Mouse (Mus musculus) midbrain, embryonic 15.5 days (tissue): ENCODE measurements at regions not wholly inside any gene's neighbourhood (a gene's known extent, or its start where the extent isn't known, plus 50 kb on each side); places are given as distances from the start of the nearest gene placed in this dataset.
A peak's percentile ranks its signal among the peaks of the same experiment; 100 is the strongest.
"Not testable (repeated sequence)": the region's sequence is repeated elsewhere in the genome, so short reads cannot be mapped to it uniquely, and the experiment has no call there.

Source experiments
- ATAC-seq: fragments of 200-750 bp; cut with Nextera tagmentation; replicated peaks from 2 replicates; pipeline ENCODE4 v1.8.0; 2017; ENCODE audit warnings: moderate TSS enrichment
- H3K27ac ChIP-seq: fragments of 300-500 bp; sonication (generic); 2 replicates; pipeline ENCODE4 v1.5.1; 2015; ENCODE audit warnings: mild to moderate bottlenecking, inconsistent platforms
- H3K27me3 ChIP-seq: fragments of 300-500 bp; sonication (generic); replicated peaks from 2 replicates; pipeline ENCODE4 v1.6.1; 2015; ENCODE audit warnings: inconsistent platforms
- H3K36me3 ChIP-seq: fragments of 300-500 bp; sonication (generic); replicated peaks from 2 replicates; pipeline ENCODE4 v1.6.1; 2015; ENCODE audit warnings: inconsistent platforms
- H3K4me1 ChIP-seq: fragments of 300-500 bp; sonication (generic); 2 replicates; pipeline ENCODE4 v1.6.1; 2015; ENCODE audit warnings: inconsistent platforms
- H3K4me2 ChIP-seq: fragments of 300-500 bp; sonication (generic); 2 replicates; pipeline ENCODE4 v1.6.1; 2015; ENCODE audit warnings: inconsistent platforms, mild to moderate bottlenecking, moderate library complexity
- H3K4me3 ChIP-seq: fragments of 300-500 bp; sonication (generic); 2 replicates; pipeline ENCODE4 v1.5.1; 2015; ENCODE audit warnings: mild to moderate bottlenecking, inconsistent platforms
- H3K9ac ChIP-seq: fragments of 300-500 bp; sonication (generic); 2 replicates; pipeline ENCODE4 v1.6.1; 2015; ENCODE audit warnings: mild to moderate bottlenecking, inconsistent platforms
- H3K9me3 ChIP-seq: fragments of 300-500 bp; sonication (generic); 2 replicates; pipeline ENCODE4 v1.6.1; 2016; ENCODE audit warnings: inconsistent platforms
- WGBS: fragments of 180-500 bp; shearing (Covaris S2); methylation state at CpG from one replicate; pipeline ENCODE4 v1.1.7; 2015; ENCODE audit warnings: mixed read lengths; 5-methylcytosine and 5-hydroxymethylcytosine counted together

DNA sequence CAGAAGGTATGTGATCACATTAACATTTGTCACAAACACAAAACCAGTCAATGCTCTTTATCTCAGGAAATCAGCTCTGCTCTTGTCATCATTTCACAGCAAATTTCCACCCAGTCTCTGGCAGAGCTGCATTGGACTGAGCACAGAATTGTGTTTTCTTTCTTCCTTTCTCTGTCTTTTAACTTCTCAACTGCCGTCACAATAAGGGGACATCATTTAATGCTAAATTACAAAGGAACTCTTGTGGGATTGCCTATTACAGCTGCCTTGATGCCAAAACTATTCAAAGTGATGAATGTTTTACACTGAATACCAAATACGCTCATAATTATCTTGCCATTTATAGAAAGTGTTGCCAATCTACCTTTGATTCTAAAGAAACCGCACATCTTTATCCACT is 424.9 kb upstream of the Fign start:
- Histone ChIP-seq H3K9ac (no peak overlapping the region), H3K4me1 (0 out of 2 replicates have a peak, but pooled peaks cover 2% of the 10 kb centered on the region), H3K27me3 (no peaks in the 10 kb centered on the region), H3K4me2 (no peak overlapping the region), H3K4me3 (no peak overlapping the region), H3K9me3 (no peaks in the 10 kb centered on the region), H3K36me3 (no peaks in the 10 kb centered on the region), H3K27ac (no peak overlapping the region)
- ATAC-seq, result peak; percentile 62; the same call in 1 of the 2 replicates
- WGBS, result 46% methylated on average over 3 of the region's 3 CpGs

DNA sequence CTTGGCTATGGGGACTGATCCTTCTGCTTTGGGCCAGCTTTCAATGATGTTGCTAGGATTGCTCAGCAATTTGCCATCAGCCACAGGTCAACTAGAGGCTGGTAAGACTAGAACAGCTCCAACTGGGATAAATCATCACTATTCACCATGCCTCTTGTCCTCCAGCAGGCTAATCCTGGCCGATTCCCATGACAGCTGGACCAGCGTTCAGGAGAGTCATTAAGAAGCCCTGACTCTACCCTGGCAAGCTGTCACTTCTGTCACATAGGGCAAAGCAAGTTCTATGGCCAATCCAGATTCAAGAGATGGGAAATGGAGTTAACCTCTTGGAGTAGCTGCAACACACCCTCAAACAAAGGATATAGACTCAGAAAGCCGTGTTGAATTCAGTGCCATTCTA is 424.4 kb upstream of the Fign start:
- Histone ChIP-seq H3K9me3 (no peaks in the 10 kb centered on the region), H3K9ac (no peak overlapping the region), H3K4me2 (no peak overlapping the region), H3K36me3 (no peaks in the 10 kb centered on the region), H3K27ac (no peak overlapping the region), H3K4me3 (no peak overlapping the region), H3K4me1 (0 out of 2 replicates have a peak, but pooled peaks cover 2% of the 10 kb centered on the region), H3K27me3 (no peaks in the 10 kb centered on the region)
- WGBS, result 48% methylated on average over 3 of the region's 3 CpGs
- ATAC-seq, result no peak

DNA sequence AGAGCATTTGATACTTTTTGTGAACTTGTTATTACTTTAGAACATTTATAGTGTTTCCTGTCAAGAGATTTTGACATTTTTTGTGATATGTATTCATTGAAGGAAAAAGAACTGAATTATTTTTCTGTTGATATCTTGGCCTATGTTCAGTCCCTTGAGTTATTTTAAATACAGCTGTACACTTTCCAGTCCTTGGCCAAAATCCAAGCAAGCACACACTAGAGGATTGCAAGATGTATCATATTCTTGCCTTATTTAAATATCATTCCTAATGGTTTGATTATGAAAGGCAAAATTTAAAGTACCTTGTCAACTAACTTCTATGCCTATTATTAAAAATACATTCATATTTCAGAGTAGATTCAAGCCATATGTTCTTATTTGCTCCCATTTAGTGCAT is 397.9 kb upstream of the Fign start:
- H3K27me3 ChIP-seq, result no peaks in the 10 kb centered on the region
- H3K4me2 ChIP-seq, result no peak overlapping the region
- H3K4me3 ChIP-seq, result no peak overlapping the region
- no peak overlapping the region for H3K9ac ChIP-seq
- H3K36me3 ChIP-seq, result no peaks in the 10 kb centered on the region
- H3K4me1 ChIP-seq, result no peaks in the 10 kb centered on the region
- no peak for ATAC-seq
- H3K9me3 ChIP-seq, result no peaks in the 10 kb centered on the region
- H3K27ac ChIP-seq, result no peak overlapping the region

DNA sequence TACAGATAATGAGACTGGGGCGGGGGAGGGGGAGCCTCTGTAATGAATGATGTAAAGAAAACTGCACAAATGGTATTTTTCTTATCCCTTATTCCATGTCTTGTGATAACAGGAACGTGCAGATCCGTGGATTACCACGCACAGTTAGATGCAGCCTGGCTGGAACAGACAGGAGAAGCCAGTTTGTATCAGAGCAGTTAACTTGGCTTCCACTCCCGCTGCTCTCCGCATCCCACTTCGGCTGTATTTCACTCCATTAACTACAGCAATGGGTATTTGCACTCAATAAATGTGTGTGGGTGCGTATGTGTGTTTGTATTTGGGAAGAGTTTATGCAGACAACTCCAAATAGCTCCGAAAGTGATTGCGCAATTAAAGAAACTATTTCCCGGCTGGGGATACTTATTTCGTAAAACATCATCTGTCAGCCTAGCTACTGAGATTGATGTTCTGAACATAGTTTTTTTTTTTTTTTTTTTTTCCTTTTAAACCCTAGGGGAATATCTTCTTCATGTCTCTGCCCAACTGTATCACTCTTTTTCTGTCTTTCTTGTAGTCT is 368.7 kb upstream of the Fign start:
- H3K9me3 ChIP-seq, result no peaks in the 10 kb centered on the region
- H3K4me1 ChIP-seq, result no peaks in the 10 kb centered on the region
- H3K27me3 ChIP-seq, result no peaks in the 10 kb centered on the region
- no peak overlapping the region for H3K9ac ChIP-seq
- ATAC-seq, result no peak
- H3K36me3 ChIP-seq, result no peaks in the 10 kb centered on the region
- H3K27ac ChIP-seq, result no peak overlapping the region
- no peak overlapping the region for H3K4me2 ChIP-seq
- no peak overlapping the region for H3K4me3 ChIP-seq
- 87% methylated on average over 12 of the region's 12 CpGs for WGBS

DNA sequence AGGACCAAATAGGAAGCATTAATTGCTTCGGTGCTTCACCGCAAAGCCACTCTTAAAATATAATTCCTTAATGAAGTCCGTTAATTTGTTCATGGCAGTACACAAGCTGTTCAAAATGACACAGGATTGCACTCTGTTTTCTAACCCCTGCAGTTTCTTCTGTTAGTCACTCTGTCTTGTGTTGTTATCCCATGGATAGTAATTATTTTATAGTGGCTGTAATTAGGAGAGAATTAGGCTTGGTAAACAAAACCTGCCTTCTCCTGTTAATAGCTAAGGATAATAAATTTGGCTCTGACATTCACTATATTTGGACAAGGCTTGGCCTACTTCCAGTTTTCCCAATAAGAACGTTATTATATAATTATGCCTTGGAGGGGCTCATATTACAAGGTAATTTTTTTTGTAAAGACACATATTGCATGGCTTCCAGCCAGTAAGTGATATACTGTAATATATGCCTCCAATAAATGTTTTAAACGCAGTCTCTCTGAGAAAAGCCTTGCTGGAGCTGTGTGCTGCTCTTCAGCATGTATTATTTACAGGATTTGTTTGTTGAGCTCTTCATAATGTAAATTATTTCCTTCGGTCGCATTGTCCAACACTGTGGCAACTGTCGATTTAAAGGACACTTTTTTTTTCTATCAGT is 364.8 kb upstream of the Fign start:
- ATAC-seq, result no peak; the same call in 1 of the 2 replicates
- 61% methylated on average over 8 of the region's 8 CpGs for WGBS
- Histone ChIP-seq H3K36me3 (no peaks in the 10 kb centered on the region), H3K9ac (no peak overlapping the region), H3K4me3 (no peak overlapping the region), H3K9me3 (no peaks in the 10 kb centered on the region), H3K27me3 (no peaks in the 10 kb centered on the region), H3K4me2 (no peak overlapping the region), H3K4me1 (no peaks in the 10 kb centered on the region), H3K27ac (no peak overlapping the region)

DNA sequence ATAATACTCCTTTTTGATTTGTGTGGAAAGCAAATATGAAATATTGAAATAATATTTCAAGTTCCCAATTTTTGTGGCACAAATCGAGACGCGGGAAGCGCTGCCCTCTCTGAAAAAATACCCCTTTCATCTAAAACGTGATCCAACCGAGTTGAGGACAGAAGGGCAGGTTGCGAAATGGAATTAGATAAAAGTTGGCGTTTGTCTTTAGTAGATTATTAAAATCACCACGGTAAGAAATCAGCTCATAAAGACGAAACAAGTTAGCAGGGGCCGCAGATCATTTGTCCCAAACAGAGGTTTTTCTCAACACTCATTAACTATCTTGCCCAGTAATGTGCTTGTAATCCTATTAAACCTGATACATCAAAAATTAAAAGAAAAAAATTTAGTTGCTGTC is 364.2 kb upstream of the Fign start:
- WGBS, result 79% methylated on average over 11 of the region's 11 CpGs
- Histone ChIP-seq H3K4me3 (no peak overlapping the region), H3K27me3 (no peaks in the 10 kb centered on the region), H3K4me2 (no peak overlapping the region), H3K36me3 (no peaks in the 10 kb centered on the region), H3K4me1 (no peaks in the 10 kb centered on the region), H3K9ac (no peak overlapping the region), H3K27ac (no peak overlapping the region), H3K9me3 (no peaks in the 10 kb centered on the region)
- ATAC-seq, result no peak

DNA sequence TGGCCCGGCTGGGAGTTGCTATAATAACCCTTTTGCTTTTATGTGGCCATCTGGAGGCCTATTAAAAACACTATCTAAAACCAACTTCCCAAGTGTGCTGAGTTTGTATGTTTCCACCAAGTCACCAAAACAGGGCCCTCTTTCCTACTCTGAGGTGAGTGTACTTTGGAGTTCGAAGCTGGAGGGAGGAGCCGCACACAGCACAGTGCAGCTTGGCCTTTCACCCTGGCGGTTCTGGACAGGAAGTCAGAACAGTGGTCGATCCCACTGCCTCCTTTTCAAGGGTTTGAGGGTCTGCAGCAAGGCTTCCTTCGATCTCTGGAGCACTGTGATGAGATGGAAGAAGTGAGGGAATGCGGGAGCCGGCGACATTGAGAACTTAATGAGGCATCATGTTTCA is 363.8 kb upstream of the Fign start:
- no peaks in the 10 kb centered on the region for H3K36me3 ChIP-seq
- no peaks in the 10 kb centered on the region for H3K9me3 ChIP-seq
- no peaks in the 10 kb centered on the region for H3K4me1 ChIP-seq
- H3K4me2 ChIP-seq, result no peak overlapping the region
- no peak overlapping the region for H3K27ac ChIP-seq
- no peak overlapping the region for H3K4me3 ChIP-seq
- H3K9ac ChIP-seq, result no peak overlapping the region
- ATAC-seq, result no peak
- 87% methylated on average over 9 of the region's 9 CpGs for WGBS
- H3K27me3 ChIP-seq, result no peaks in the 10 kb centered on the region

DNA sequence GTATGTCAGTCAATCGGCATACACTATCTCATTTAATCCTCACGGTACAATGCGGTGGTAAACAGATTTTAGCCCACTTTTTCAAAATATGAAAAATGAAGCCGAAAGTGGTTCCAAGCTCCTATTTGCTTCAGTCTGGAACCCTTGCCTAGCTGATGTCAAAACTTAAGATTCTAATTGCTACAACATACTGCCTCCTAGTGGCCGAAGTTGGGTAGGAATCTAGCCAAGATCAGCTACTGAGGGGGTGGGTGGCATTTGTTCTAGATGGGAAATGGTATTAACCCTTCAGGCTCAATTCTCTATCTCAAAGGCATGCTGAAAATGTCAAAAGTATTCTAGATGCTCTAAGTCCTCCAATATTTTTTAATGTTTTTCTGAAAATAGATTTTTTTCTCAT is 360.3 kb upstream of the Fign start:
- 70% methylated on average over 5 of the region's 5 CpGs for WGBS
- Histone ChIP-seq H3K9ac (no peak overlapping the region), H3K9me3 (no peaks in the 10 kb centered on the region), H3K27ac (no peak overlapping the region), H3K4me2 (no peak overlapping the region), H3K27me3 (no peaks in the 10 kb centered on the region), H3K4me1 (no peaks in the 10 kb centered on the region), H3K36me3 (no peaks in the 10 kb centered on the region), H3K4me3 (no peak overlapping the region)
- ATAC-seq, result no peak

DNA sequence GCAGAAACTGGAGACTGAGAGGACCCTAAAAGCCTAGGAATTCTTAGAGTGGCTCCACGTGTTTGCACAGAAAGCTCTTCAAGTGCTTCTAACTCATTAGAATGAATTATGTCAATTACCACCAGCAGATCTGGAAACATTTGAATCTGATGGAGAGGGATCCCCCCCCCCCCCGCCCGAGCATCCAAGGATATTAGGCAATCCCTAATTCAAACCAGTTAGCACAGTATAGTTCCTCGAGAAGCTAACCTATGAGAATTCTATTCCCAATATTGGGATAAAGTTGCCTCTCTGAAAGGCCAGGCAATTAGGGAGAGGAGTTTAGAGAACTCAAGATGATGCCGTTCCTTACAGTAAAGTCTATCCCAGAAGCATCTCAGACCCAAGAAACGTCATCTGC is 354.9 kb upstream of the Fign start:
- Histone ChIP-seq H3K4me2 (no peak overlapping the region), H3K9me3 (no peaks in the 10 kb centered on the region), H3K27ac (no peak overlapping the region), H3K36me3 (no peaks in the 10 kb centered on the region), H3K4me1 (0 out of 2 replicates have a peak, but pooled peaks cover 5% of the 10 kb centered on the region), H3K9ac (no peak overlapping the region), H3K4me3 (no peak overlapping the region), H3K27me3 (no peaks in the 10 kb centered on the region)
- no peak for ATAC-seq
- WGBS, result 69% methylated on average over 6 of the region's 6 CpGs

DNA sequence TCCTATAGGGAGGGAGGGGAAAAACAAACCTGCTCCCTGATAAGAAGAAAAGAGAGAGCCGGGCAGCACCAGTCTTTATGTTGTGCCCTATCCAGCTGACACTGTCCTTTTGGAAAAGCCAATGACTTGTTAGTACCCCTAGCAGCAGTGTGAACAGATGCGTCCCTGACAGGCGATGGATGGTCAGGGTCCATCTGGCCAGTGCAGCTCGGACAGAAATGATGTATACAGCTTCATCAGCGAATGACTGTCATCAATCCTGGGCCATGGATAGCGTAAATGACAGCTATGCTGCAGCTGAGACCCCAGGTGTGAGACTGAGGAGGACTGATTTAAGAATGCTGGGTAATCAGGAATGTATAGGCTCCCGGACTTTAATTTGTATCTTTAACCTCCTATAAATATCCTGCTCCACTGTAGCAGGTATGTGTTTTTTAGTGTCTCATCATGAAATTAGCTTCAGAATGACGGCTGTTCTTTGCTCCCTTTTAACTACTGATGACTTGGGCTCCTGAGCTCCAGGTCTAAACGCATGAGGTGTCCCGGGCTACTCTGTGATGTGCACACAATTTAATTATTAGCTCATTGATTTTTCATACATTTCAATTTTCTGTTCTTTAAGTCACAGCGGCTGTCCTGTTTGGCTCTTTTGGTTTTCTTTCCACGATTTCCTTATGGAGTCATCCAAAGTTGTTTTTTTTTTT is 353.9 kb upstream of the Fign start:
- no peak overlapping the region for H3K4me2 ChIP-seq
- H3K36me3 ChIP-seq, result no peaks in the 10 kb centered on the region
- no peak overlapping the region for H3K9ac ChIP-seq
- no peaks in the 10 kb centered on the region for H3K27me3 ChIP-seq
- 55% methylated on average over 12 of the region's 12 CpGs for whole genome bisulfite sequencing
- no peaks in the 10 kb centered on the region for H3K9me3 ChIP-seq
- no peak for ATAC-seq
- no peak overlapping the region for H3K4me3 ChIP-seq
- no peak overlapping the region for H3K27ac ChIP-seq
- 0 out of 2 replicates have a peak, but pooled peaks cover 5% of the 10 kb centered on the region for H3K4me1 ChIP-seq

DNA sequence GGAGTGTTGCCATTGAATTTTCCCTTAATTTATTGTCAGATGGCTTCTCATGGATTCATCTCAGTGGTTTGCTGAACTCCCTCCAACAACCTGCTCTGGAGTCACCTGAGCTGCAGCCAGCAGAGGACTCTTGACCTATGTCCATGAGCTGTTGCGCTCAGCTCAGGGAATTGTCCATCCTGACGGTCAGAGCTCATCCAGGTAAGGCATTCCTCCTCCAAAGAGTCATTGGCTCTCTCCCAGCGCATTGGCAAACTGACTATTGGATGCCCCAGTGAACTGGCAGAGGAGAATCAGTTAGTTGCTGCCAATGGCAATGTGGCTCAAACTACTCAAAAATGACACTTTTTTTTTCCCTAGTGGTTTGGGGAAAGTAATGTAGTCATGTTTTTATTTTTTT is 345.3 kb upstream of the Fign start:
- Histone ChIP-seq H3K9me3 (no peaks in the 10 kb centered on the region), H3K27me3 (no peaks in the 10 kb centered on the region), H3K4me3 (no peak overlapping the region), H3K9ac (no peak overlapping the region), H3K27ac (no peak overlapping the region), H3K4me1 (no peaks in the 10 kb centered on the region), H3K4me2 (no peak overlapping the region), H3K36me3 (no peaks in the 10 kb centered on the region)
- 93% methylated on average over 3 of the region's 3 CpGs for WGBS
- ATAC-seq, result no peak

DNA sequence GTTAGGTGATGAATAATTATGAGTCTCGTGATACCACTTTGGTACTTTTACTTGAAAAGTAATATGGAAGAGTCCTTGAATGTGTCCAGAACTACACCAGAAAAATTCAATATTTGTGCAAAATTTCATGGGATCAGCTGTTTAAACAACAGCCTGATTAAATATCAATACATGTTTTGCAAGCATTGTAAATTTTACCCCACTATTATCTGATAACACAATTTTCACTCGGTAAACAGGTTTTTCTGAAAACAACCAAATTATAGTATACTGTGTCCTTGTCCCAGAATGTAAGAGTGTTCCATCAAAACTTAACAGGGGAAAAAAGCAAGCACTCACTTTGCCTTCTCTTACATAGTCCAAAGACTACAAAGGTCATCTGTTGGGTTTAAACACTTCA is 343.1 kb upstream of the Fign start:
- Histone ChIP-seq H3K9ac (no peak overlapping the region), H3K4me1 (no peaks in the 10 kb centered on the region), H3K4me3 (no peak overlapping the region), H3K27ac (no peak overlapping the region), H3K36me3 (no peaks in the 10 kb centered on the region), H3K4me2 (no peak overlapping the region), H3K27me3 (no peaks in the 10 kb centered on the region), H3K9me3 (no peaks in the 10 kb centered on the region)
- 88% methylated on average over 2 of the region's 2 CpGs for WGBS
- ATAC-seq, result no peak

DNA sequence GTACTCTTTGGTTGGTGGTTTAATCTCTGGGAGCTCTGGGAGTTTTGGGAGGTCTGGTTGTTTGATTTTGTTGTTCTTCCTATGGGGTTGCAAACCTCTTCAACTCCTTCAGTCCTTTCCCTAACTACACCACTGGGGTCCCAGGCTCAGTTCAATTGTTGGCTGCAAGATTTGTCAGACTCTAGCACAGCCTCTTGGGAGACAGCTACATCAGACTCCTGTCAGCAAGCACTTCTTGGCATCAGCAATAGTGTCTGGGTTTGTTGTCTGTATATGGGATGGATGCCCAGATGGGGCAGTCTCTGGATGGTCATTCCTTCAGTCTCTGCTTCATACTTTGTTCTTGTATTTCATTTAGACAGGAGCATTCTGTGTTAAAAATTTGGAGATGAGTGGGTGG is 319.3 kb upstream of the Fign start:
- not testable (repeated sequence) for H3K27ac ChIP-seq, H3K36me3 ChIP-seq, H3K4me3 ChIP-seq, H3K27me3 ChIP-seq, H3K9ac ChIP-seq, ATAC-seq, H3K4me1 ChIP-seq, H3K4me2 ChIP-seq, H3K9me3 ChIP-seq
